Comparison of ENCODE assay signal across 9 mouse cellular contexts in the genomic region with DNA sequence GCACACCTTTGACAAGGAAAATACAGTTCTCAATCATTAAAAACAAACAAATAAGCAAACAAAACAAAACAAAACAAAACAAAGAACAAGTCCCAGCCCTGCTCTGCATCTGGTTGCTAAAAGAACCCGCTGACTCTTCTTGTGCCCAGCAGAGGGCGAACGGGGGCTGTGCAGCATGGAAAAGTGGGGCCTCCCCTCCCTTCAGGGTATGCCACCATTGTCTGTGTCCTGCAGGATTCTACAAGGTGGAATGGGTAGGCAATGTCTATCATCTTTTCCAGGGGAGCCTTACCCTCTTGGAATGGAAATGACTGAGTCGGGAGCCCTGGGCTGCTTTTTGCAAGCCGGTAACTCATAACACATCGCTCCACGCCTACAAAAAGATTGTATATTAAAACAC. TPM values are rescaled to one million over a fixed set of nuclear protein-coding genes. Genes with fewer than 3 reads are reported as not detected.
DNase-seq lines count a peak whose midpoint lies in the region; ATAC-seq and TF ChIP-seq lines count a peak whose summit lies in the region.
"Had no signal": no experiment of that assay in that cellular context is flagged by ENCODE, and none has a peak within 500 bp of the region (broad histone marks: within the 10 kb centered on the region; RNA-seq: fewer than 3 reads in every experiment).

No protein-coding gene starts in this region.

- H3K27ac ChIP-seq in heart, adult 2 months: no peak overlapping the region
- H3K27ac ChIP-seq in stomach, postnatal 0 days (replicated peaks): no peak overlapping the region

- no peak for ATAC-seq in stomach, postnatal 0 days (ENCODE audit: low FRiP score, low TSS enrichment)

- H3K79me2 ChIP-seq in heart, adult 2 months (replicated peaks; ENCODE audit: control insufficient read depth, insufficient read depth, low read length): no peaks in the 10 kb centered on the region

- no peaks in the 10 kb centered on the region for H3K36me3 ChIP-seq in heart, adult 2 months (ENCODE audit: control insufficient read depth, insufficient read depth, low read length)
- H3K36me3 ChIP-seq in stomach, postnatal 0 days (ENCODE audit: control insufficient read depth, insufficient read depth, low read length): no peaks in the 10 kb centered on the region

- no peak overlapping the region for H3K4me2 ChIP-seq in stomach, postnatal 0 days (replicated peaks; ENCODE audit: low read depth)

- intact Hi-C loops in heart, adult 2 months (cut with DNase I): loop anchor here (10.0 kb wide), 1 partner anchor 306 kb away; no protein-coding TSS in a partner anchor

- 64% methylated on average over 7 of the region's 7 CpGs for WGBS in heart, adult 2 months
- WGBS in stomach, postnatal 0 days: 68% methylated on average over 7 of the region's 7 CpGs

- no peak overlapping the region for H3K9ac ChIP-seq in heart, adult 2 months (ENCODE audit: low read depth, low read length)
- no peak overlapping the region for H3K9ac ChIP-seq in stomach, postnatal 0 days (ENCODE audit: low read length)

- no peaks in the 10 kb centered on the region for H3K4me1 ChIP-seq in heart, adult 2 months (ENCODE audit: control insufficient read depth, insufficient read depth, low read length)
- no peaks in the 10 kb centered on the region for H3K4me1 ChIP-seq in stomach, postnatal 0 days (replicated peaks; ENCODE audit: control insufficient read depth, insufficient read depth)

- peak; percentile 70 for TF ChIP-seq CTCF in heart, adult 2 months (IDR thresholded peaks at IDR 0.05)
- TF ChIP-seq CTCF in stomach, postnatal 0 days (IDR thresholded peaks at IDR 0.05; ENCODE audit: low read depth): peak; percentile 85

- H3K9me3 ChIP-seq in stomach, postnatal 0 days (ENCODE audit: control insufficient read depth, low read length): no peaks in the 10 kb centered on the region

- DNase-seq in heart, adult 2 months: peak in 1 of 2 experiments; percentile 26
- no peak for DNase-seq in heart, adult 8-10 months (ENCODE audit: low spot score)
- DNase-seq in right cerebral cortex, postnatal 25 days: peak; percentile 31
- no peak for DNase-seq in right cerebral cortex, adult 18-20 months
- DNase-seq in embryo, embryonic 11 days: peak; percentile 67
- DNase-seq in induced T-regulatory cell, adult 2 months (ENCODE audit: low read depth): peak; percentile 47
- DNase-seq in stomach, postnatal 0 days (ENCODE audit: low spot score): peak; percentile 29
- no peak for DNase-seq in urinary bladder, adult 2 months (ENCODE audit: low spot score)

- no peak for TF ChIP-seq EP300 in heart, adult 2 months (IDR thresholded peaks at IDR 0.05; ENCODE audit: insufficient read depth, low read depth, low read length)
- no peak for TF ChIP-seq EP300 in stomach, postnatal 0 days (optimal IDR thresholded peaks at IDR 0.05)

- TF ChIP-seq POLR2A in heart, adult 2 months (IDR thresholded peaks at IDR 0.05; ENCODE audit: insufficient read depth, low read depth, low read length): no peak

- no peaks in the 10 kb centered on the region for H3K27me3 ChIP-seq in heart, adult 2 months (ENCODE audit: control insufficient read depth, insufficient read depth, low read length)
- H3K27me3 ChIP-seq in stomach, postnatal 0 days (ENCODE audit: control insufficient read depth, insufficient read depth, low read length): no peaks in the 10 kb centered on the region

- no peak overlapping the region for H3K4me3 ChIP-seq in heart, adult 2 months
- no peak overlapping the region for H3K4me3 ChIP-seq in stomach, postnatal 0 days (ENCODE audit: low read depth, low read length)

RNA-seq across cellular contexts. Expression of a gene that starts 13.4 kb away (rescaled TPM):
- total RNA-seq in heart, adult 2 months (2021): 1 to 10 TPM; 6.6 to 7.4 TPM
- 9.9 and 14.8 TPM in 2 replicates for polyA plus RNA-seq in heart, adult 2 months (2012; rRNA removed)
- 1 to 10 TPM; 6.5 to 7.8 (median 7.1) TPM for total RNA-seq in heart, adult 8-10 months (2022)
- 26.8 and 29.3 TPM in 2 replicates for polyA plus RNA-seq in stomach, postnatal 0 days (2015; fragmentation: Nextera tagmentation; extraction: Ambion mirVana)
- 17.6 and 21.8 TPM in 2 replicates for polyA plus RNA-seq in urinary bladder, adult 2 months (2012; rRNA removed)

RNA-seq across cellular contexts. Expression of a gene that starts 41.8 kb away (rescaled TPM):
- total RNA-seq in heart, adult 2 months (2021): 1 to 10 TPM; 7.8 to 8.6 TPM
- 11.3 and 19.1 TPM in 2 replicates for polyA plus RNA-seq in heart, adult 2 months (2012; rRNA removed)
- total RNA-seq in heart, adult 8-10 months (2022): 1 to 10 TPM; 4.1 to 9.4 (median 6.5) TPM
- 81.0 and 99.4 TPM in 2 replicates for polyA plus RNA-seq in stomach, postnatal 0 days (2015; fragmentation: Nextera tagmentation; extraction: Ambion mirVana)
- 29.8 and 31.3 TPM in 2 replicates for polyA plus RNA-seq in urinary bladder, adult 2 months (2012; rRNA removed)
- total RNA-seq: neutrophil, adult 5-6 weeks had no signal

RNA-seq across cellular contexts. Expression of a gene that starts 54.4 kb away (rescaled TPM):
- 1 to 10 TPM; 2.7 to 4.0 TPM for total RNA-seq in heart, adult 2 months (2021)
- 1.7 and 2.2 TPM in 2 replicates for polyA plus RNA-seq in heart, adult 2 months (2012; rRNA removed)
- total RNA-seq in heart, adult 8-10 months (2022): 1 to 10 TPM; 1.7 to 2.5 (median 2.3) TPM
- polyA plus RNA-seq in stomach, postnatal 0 days (2015; fragmentation: Nextera tagmentation; extraction: Ambion mirVana): 3.7 and 5.0 TPM in 2 replicates
- polyA plus RNA-seq in urinary bladder, adult 2 months (2012; rRNA removed): 10.3 and 12.3 TPM in 2 replicates

Comparison
In these comparisons a context has a peak if more than half of its experiments do, and no peak if none do; other contexts are left out.
1. DNase-seq: peak in right cerebral cortex, postnatal 25 days (single experiment), embryo, embryonic 11 days (single experiment), induced T-regulatory cell, adult 2 months (single experiment) and stomach, postnatal 0 days (single experiment); none in heart, adult 8-10 months (single experiment), right cerebral cortex, adult 18-20 months (single experiment) and urinary bladder, adult 2 months (single experiment).